Mouse (Mus musculus): ENCODE data around the gene Uba7.

Uba7 gene

DNA sequence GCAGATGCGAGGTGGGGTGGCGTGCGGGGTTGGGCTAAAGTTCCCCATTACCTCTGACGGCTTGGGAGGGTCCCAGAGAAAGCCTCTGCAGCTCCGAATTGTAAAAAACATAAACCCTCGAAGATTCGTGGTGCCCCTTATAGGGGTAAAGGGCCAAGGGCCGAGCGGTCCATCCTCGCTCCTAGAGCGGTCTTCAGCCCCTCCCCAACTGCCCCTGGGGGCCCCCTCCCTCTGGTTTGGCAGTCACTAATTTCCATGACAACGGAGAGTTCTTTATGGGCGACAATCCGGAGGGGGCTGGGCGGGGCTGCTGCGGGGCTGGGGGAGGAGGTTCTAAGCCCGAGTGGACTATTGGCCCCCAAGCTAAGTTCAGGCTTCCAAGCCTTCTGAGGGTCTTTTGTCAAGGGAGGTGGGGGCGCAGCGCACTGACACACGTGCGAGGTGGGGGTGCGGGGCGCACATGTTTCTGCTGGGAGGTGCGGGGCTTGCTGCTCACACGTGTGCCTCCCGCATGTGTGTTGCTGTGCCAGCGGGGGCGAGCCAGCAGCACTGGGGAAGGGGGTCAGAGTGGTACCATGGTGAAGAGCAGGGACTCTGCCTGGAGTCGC is 39.0 kb upstream of the Uba7 start:
- TF ChIP-seq NANOG (IDR thresholded peaks at IDR 0.05; ENCODE audit: borderline replicate concordance, low read length) = no peak
- Histone ChIP-seq H3K9me3 (ENCODE audit: low read length) (no peaks in the 10 kb centered on the region), H3K4me3 (replicated peaks; ENCODE audit: low read length) (peak overlapping the region; percentile 86), H3K4me1 (replicated peaks; ENCODE audit: low read depth, low read length) (peaks cover 50% of the 10 kb centered on the region), H3K27me3 (ENCODE audit: insufficient read depth, low read length) (peaks cover 45% of the 10 kb centered on the region), H3K36me3 (ENCODE audit: insufficient read depth, low read length) (no peaks in the 10 kb centered on the region; the same call in 1 of the 2 replicates)

- TF ChIP-seq CTCF (conservative IDR thresholded peaks at IDR 0.05; ENCODE audit: low read length) (no peak), POU5F1 (IDR thresholded peaks at IDR 0.05; ENCODE audit: borderline replicate concordance, low read length) (no peak), NANOG (IDR thresholded peaks at IDR 0.05; ENCODE audit: borderline replicate concordance, low read length) (no peak)
- no peaks in the 10 kb centered on the region for H3K9me3 ChIP-seq (ENCODE audit: low read length)
These were observed 38.5 kb upstream of the Uba7 start for GRCm38 (mm10) chr9:107936831-107937230.

GRCm38 (mm10) chr9:107947241-107948194 is 27.8 kb upstream of the Uba7 start:
- H3K36me3 ChIP-seq (ENCODE audit: insufficient read depth, low read length) = peaks cover 46% of the 10 kb centered on the region
- H3K9me3 ChIP-seq (ENCODE audit: low read length) = no peaks in the 10 kb centered on the region
- TF ChIP-seq POU5F1 (IDR thresholded peaks at IDR 0.05; ENCODE audit: borderline replicate concordance, low read length) (no peak), CTCF (conservative IDR thresholded peaks at IDR 0.05; ENCODE audit: low read length) (no peak), NANOG (IDR thresholded peaks at IDR 0.05; ENCODE audit: borderline replicate concordance, low read length) (no peak)
- H3K4me3 ChIP-seq (replicated peaks; ENCODE audit: low read length) = peak overlapping the region; percentile 29; the same call in 1 of the 2 replicates
- peaks cover 51% of the 10 kb centered on the region for H3K4me1 ChIP-seq (replicated peaks; ENCODE audit: low read depth, low read length)
- H3K27me3 ChIP-seq (ENCODE audit: insufficient read depth, low read length) = no peaks in the 10 kb centered on the region

More at GRCm38 (mm10) chr9:107936831-107937230, 38.5 kb upstream of the Uba7 start:
- Histone ChIP-seq H3K4me3 (replicated peaks; ENCODE audit: low read length) (peak overlapping the region; percentile 86), H3K4me1 (replicated peaks; ENCODE audit: low read depth, low read length) (peaks cover 47% of the 10 kb centered on the region), H3K36me3 (ENCODE audit: insufficient read depth, low read length) (no peaks in the 10 kb centered on the region; the same call in 1 of the 2 replicates), H3K27me3 (ENCODE audit: insufficient read depth, low read length) (peaks cover 44% of the 10 kb centered on the region)

DNA sequence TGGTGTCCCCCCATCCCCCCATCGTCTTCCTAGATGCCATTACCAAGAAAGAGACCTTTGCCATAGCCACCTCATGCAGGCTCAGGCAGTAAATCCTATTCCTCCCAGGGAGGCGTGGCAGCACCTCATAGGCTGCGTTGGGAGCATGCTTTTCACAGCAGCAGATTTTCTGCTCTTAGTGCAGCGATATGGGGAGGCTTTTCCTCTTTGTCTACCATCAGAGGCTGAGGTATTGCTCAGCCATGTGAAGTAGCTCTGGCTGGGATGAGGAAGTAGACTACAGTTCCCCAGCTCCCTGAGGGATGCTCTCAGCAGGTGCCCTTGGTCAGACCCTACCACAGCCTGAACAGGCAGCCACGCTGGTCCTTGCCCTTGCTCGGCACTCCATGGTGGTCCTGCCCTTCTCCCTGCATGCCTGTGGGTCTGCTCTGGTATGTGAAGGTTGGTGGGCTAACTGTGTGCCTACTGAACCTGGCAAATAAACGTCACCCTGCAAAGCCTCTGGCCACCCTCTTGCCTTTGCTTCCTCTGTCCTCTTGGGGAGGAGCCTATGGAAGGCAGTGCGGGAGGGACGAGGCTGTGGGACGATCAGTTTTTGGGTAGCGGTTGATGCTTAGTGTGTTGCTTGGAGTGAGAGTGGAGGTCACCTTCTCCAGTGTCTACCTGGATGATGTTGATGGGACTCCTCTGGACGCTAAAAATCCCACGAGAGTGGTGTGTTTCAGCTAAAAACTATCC is 26.0 kb upstream of the Uba7 start:
- H3K4me1 ChIP-seq (replicated peaks; ENCODE audit: low read depth, low read length) = peaks cover 60% of the 10 kb centered on the region
- no peak for TF ChIP-seq POU5F1 (IDR thresholded peaks at IDR 0.05; ENCODE audit: borderline replicate concordance, low read length)
- no peak for TF ChIP-seq CTCF (conservative IDR thresholded peaks at IDR 0.05; ENCODE audit: low read length)
- no peak for TF ChIP-seq NANOG (IDR thresholded peaks at IDR 0.05; ENCODE audit: borderline replicate concordance, low read length)
- peaks cover 62% of the 10 kb centered on the region for H3K36me3 ChIP-seq (ENCODE audit: insufficient read depth, low read length)
- no peak overlapping the region for H3K4me3 ChIP-seq (replicated peaks; ENCODE audit: low read length)
- no peaks in the 10 kb centered on the region for H3K9me3 ChIP-seq (ENCODE audit: low read length)
- H3K27me3 ChIP-seq (ENCODE audit: insufficient read depth, low read length) = no peaks in the 10 kb centered on the region

- H3K4me3 ChIP-seq (replicated peaks; ENCODE audit: low read length) = peak within 1 kb of the TSS; percentile 96
- peaks cover 63% of the 10 kb centered on the region for H3K4me1 ChIP-seq (replicated peaks; ENCODE audit: low read depth, low read length)
- TF ChIP-seq CTCF (conservative IDR thresholded peaks at IDR 0.05; ENCODE audit: low read length) (no peak), POU5F1 (IDR thresholded peaks at IDR 0.05; ENCODE audit: borderline replicate concordance, low read length) (no peak), NANOG (IDR thresholded peaks at IDR 0.05; ENCODE audit: borderline replicate concordance, low read length) (no peak)
- H3K27me3 ChIP-seq (ENCODE audit: insufficient read depth, low read length) = no peaks in the 10 kb centered on the region
- H3K36me3 ChIP-seq (ENCODE audit: insufficient read depth, low read length) = peaks cover 66% of the 10 kb centered on the region
- no peaks in the 10 kb centered on the region for H3K9me3 ChIP-seq (ENCODE audit: low read length)
These were observed 25.4 kb upstream of the Uba7 start, which contains the start of gene Traip for GRCm38 (mm10) chr9:107949922-107950235. Gene Traip (plus strand): TSS chr9:107950136.

DNA sequence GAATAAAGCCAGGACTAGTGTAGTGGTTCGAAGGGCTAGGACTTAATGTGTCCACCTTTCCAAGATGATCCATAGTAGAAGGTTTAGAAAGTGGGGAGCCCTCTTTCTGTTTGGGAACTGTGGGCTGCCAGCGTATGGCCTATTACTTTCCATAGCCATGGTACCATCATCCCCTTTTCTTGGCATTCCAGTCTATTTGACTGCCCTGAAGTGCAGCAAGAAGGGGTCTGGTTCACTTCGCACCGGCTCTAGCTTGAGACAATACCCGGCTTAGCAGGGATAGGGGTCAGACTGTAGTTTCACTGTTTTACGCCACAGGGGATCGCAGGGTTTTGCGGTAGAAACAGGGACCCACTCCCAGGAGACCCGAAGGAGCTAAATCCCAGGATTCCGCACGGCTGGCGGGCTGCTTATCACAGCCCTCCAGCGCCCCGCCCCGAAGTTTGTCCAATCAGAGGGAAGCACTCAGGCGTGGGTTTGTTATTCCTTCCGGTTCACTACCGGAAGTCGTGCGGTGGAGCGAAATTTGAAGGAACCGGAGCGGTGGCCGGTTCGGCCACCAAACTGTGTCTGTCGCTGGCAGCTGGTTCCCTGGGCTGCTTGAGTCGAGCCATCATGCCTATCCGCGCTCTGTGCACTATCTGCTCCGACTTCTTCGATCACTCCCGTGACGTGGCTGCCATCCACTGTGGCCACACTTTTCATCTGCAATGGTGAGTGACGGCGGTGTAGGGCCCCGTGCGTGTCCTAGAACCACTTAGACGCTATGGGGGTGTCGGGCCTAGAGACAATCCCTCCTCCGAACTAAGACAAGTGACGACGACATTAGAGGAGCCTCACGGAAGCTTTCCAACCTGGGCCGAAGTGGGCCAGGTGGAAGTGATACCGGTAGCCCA is 24.6 kb upstream of the Uba7 start:
- H3K4me1 ChIP-seq (replicated peaks; ENCODE audit: low read depth, low read length) = peaks cover 71% of the 10 kb centered on the region
- H3K4me3 ChIP-seq (replicated peaks; ENCODE audit: low read length) = peak overlapping the region; percentile 96
- H3K27me3 ChIP-seq (ENCODE audit: insufficient read depth, low read length) = no peaks in the 10 kb centered on the region
- peaks cover 66% of the 10 kb centered on the region for H3K36me3 ChIP-seq (ENCODE audit: insufficient read depth, low read length)
- H3K9me3 ChIP-seq (ENCODE audit: low read length) = no peaks in the 10 kb centered on the region
- TF ChIP-seq CTCF (conservative IDR thresholded peaks at IDR 0.05; ENCODE audit: low read length) (no peak), POU5F1 (IDR thresholded peaks at IDR 0.05; ENCODE audit: borderline replicate concordance, low read length) (no peak), NANOG (IDR thresholded peaks at IDR 0.05; ENCODE audit: borderline replicate concordance, low read length) (no peak)

GRCm38 (mm10) chr9:107955613-107956289 is 19.6 kb upstream of the Uba7 start:
- Histone ChIP-seq H3K9me3 (ENCODE audit: low read length) (no peaks in the 10 kb centered on the region), H3K27me3 (ENCODE audit: insufficient read depth, low read length) (no peaks in the 10 kb centered on the region), H3K4me1 (replicated peaks; ENCODE audit: low read depth, low read length) (peaks cover 81% of the 10 kb centered on the region), H3K4me3 (replicated peaks; ENCODE audit: low read length) (no peak overlapping the region), H3K36me3 (ENCODE audit: insufficient read depth, low read length) (peaks cover 82% of the 10 kb centered on the region)
- TF ChIP-seq NANOG (IDR thresholded peaks at IDR 0.05; ENCODE audit: borderline replicate concordance, low read length) = no peak
- no peak for TF ChIP-seq CTCF (conservative IDR thresholded peaks at IDR 0.05; ENCODE audit: low read length)
- TF ChIP-seq POU5F1 (IDR thresholded peaks at IDR 0.05; ENCODE audit: borderline replicate concordance, low read length) = no peak
